Mouse (Mus musculus) liver, embryonic 11.5 days (tissue): ENCODE results near the gene Lhpp. TPM values are rescaled to one million over a fixed set of nuclear protein-coding genes. Genes with fewer than 3 reads are reported as not detected.

Experiments
- ATAC-seq: fragments of 200-750 bp; cut with Nextera tagmentation; replicated peaks from 2 replicates; pipeline ENCODE4 v1.8.0; 2017; ENCODE audit warnings: moderate number of reproducible peaks, mild to moderate bottlenecking, moderate TSS enrichment, moderate library complexity; ENCODE audit not compliant: low FRiP score
- DNase-seq: peaks from one replicate; pipeline ENCODE4 v3.0.0-alpha.2; 2017; ENCODE audit warnings: low spot score
- H3K27ac ChIP-seq: fragments of 300-500 bp; sonication (generic); 2 replicates; pipeline ENCODE4 v1.5.1; 2014; ENCODE audit warnings: mild to moderate bottlenecking, low read depth, low read length, control low read depth
- H3K27me3 ChIP-seq: fragments of 300-500 bp; sonication (generic); replicated peaks from 2 replicates; pipeline ENCODE4 v1.6.1; 2014; ENCODE audit warnings: low read length, mixed read lengths; ENCODE audit not compliant: control insufficient read depth, insufficient read depth
- H3K36me3 ChIP-seq: fragments of 300-500 bp; sonication (generic); 2 replicates; pipeline ENCODE4 v1.6.1; 2014; ENCODE audit warnings: mild to moderate bottlenecking, low read length, moderate library complexity, mixed read lengths; ENCODE audit not compliant: control insufficient read depth, insufficient read depth
- H3K4me1 ChIP-seq: fragments of 300-500 bp; sonication (generic); replicated peaks from 2 replicates; pipeline ENCODE4 v1.6.1; 2014; ENCODE audit warnings: low read length, mixed read lengths; ENCODE audit not compliant: control insufficient read depth, insufficient read depth
- H3K4me2 ChIP-seq: fragments of 300-500 bp; sonication (generic); 2 replicates; pipeline ENCODE4 v1.6.1; 2014; ENCODE audit warnings: mild to moderate bottlenecking, control low read depth, moderate library complexity
- H3K4me3 ChIP-seq: fragments of 300-500 bp; sonication (generic); 2 replicates; pipeline ENCODE4 v1.5.1; 2014; ENCODE audit warnings: low read depth, low read length, control low read depth
- H3K9ac ChIP-seq: fragments of 300-500 bp; sonication (generic); 2 replicates; pipeline ENCODE4 v1.6.1; 2014; ENCODE audit warnings: low read depth, low read length, control low read depth
- H3K9me3 ChIP-seq: fragments of 300-500 bp; sonication (generic); 2 replicates; pipeline ENCODE4 v1.6.1; 2016; ENCODE audit warnings: low read length, inconsistent platforms, mixed read lengths; ENCODE audit not compliant: control insufficient read depth
- WGBS: fragments of 180-500 bp; shearing (Covaris S2); extraction: QIAGEN DNeasy Blood & Tissue Kit; methylation state at CpG from one replicate; pipeline ENCODE4 v1.1.7; 2014; 5-methylcytosine and 5-hydroxymethylcytosine counted together
- polyA plus RNA-seq: library from polyadenylated mRNA; unstranded; fragments of >200 nt; fragmentation: Nextera tagmentation; extraction: Ambion mirVana; gene quantifications from 2 replicates; pipeline ENCODE4 v1.2.1, GENCODE M21; 2014

The Lhpp gene
- polyA plus RNA-seq, 1 experiment from 2014 or later, result 15.8 TPM

DNA sequence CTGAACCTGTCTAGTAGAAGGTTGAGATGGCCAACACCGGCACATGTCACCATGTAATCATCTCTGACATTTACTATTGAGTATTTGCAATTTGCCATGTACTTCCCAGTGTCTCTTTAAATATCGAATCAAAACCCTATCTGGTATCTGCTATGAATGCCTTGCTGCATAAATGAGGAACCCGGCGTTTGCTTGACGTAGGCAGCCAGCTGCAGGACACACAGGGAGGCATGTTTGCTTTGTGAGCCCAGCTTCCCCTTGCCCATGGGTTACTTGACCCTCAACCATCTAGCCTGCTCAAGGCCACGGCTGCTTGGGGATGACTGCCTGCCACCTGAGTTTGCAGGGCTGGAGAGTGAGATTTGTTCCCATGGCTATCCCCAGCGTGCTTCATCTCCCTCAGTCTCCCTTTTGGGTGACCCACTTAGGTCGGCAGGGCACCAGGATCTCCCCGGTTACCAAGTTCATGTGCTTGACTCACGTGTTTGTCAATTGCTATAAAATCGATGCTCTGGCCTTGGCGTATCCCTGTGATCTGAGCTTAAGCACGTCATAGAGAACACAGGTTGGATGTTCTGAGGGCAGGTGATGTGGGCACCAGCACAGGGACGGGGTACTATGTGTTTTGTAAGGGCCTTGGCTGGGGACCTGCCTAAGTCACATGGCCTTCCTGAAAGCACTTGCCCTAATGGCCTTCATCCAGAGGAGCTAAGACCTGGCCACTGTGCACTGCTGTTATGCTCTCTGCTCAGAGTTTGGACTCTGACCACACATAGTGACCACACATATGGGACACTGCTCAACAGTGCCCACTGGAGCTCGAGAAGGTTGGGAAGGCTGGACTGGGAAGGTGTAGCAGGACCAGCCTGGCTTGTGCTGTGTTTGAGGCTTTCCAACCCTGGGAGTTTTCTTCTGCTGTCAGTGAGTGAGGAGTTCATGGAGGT is 9.8 kb downstream of the Lhpp start:
- ATAC-seq (no peak), DNase-seq (no peak)
- Histone ChIP-seq H3K4me2 (no peak overlapping the region), H3K4me1 (0 out of 2 replicates have a peak, but pooled peaks cover 3% of the 10 kb centered on the region), H3K9ac (no peak overlapping the region), H3K4me3 (no peak overlapping the region), H3K9me3 (no peaks in the 10 kb centered on the region), H3K27ac (no peak overlapping the region), H3K36me3 (no peaks in the 10 kb centered on the region; the same call in 1 of the 2 replicates), H3K27me3 (no peaks in the 10 kb centered on the region)
- 80% methylated on average over 15 of the region's 15 CpGs for WGBS

DNA sequence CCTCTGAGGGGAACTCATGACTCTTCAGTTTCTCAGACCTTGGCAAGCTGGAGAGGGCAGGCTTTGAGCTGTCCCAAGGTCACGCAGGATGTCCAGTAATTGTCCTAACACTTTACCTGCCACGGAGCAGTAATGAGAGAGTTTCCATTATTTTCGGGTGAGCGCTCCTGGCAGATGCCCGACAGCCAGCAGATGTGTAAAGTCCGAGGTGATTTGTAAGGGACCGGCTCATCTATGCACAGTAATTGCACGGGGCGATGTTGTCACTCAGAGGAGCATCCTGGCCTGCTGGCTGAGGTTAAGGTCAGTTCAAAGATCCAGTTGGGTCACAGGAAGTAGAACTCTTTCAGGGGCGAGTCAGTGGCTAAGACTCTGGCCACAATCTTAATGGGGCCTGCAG is 13.7 kb downstream of the Lhpp start:
- ATAC-seq, result no peak
- Histone ChIP-seq H3K9me3 (no peaks in the 10 kb centered on the region), H3K36me3 (no peaks in the 10 kb centered on the region), H3K4me2 (no peak overlapping the region), H3K27me3 (no peaks in the 10 kb centered on the region), H3K9ac (no peak overlapping the region), H3K4me1 (no peaks in the 10 kb centered on the region), H3K27ac (no peak overlapping the region), H3K4me3 (no peak overlapping the region)
- DNase-seq, result no peak
- WGBS, result 84% methylated on average over 10 of the region's 10 CpGs

- no peak overlapping the region for H3K4me2 ChIP-seq
- ATAC-seq, result no peak
- 55% methylated on average over 4 of the region's 4 CpGs for WGBS
- H3K9me3 ChIP-seq, result no peaks in the 10 kb centered on the region
- H3K27me3 ChIP-seq, result no peaks in the 10 kb centered on the region
- no peaks in the 10 kb centered on the region for H3K4me1 ChIP-seq
- DNase-seq, result no peak
- H3K4me3 ChIP-seq, result no peak overlapping the region
- H3K9ac ChIP-seq, result no peak overlapping the region
- H3K27ac ChIP-seq, result no peak overlapping the region
- no peaks in the 10 kb centered on the region for H3K36me3 ChIP-seq
Measured at GRCm38 (mm10) chr7:132626174-132626573, 15.7 kb downstream of the Lhpp start.

DNA sequence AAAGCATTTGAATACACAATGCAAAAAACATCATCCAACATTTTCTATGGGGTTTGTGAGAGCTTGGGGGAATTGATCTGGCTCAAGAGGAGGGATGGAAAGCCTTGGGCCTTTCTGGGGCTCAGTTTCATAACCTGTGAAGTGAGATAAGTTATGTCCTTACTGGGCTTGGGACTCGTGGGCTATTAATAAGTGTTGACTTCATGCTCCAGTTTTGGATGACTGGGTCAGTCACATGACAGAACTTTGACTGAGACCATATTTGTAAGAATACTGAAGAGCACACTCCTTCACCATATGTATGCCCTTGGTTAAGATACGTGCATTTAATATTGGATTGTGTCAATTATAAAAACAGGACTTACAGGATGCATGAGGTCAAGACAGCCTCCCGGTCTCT is 17.0 kb downstream of the Lhpp start:
- Histone ChIP-seq H3K27ac (no peak overlapping the region), H3K4me2 (no peak overlapping the region), H3K4me3 (no peak overlapping the region), H3K4me1 (no peaks in the 10 kb centered on the region), H3K36me3 (no peaks in the 10 kb centered on the region), H3K9ac (no peak overlapping the region), H3K9me3 (no peaks in the 10 kb centered on the region), H3K27me3 (no peaks in the 10 kb centered on the region)
- ATAC-seq (no peak), DNase-seq (no peak)
- WGBS, result 71% methylated on average over 3 of the region's 3 CpGs

- no peak overlapping the region for H3K4me3 ChIP-seq
- ATAC-seq, result no peak
- WGBS, result 82% methylated on average over 11 of the region's 11 CpGs
- no peaks in the 10 kb centered on the region for H3K27me3 ChIP-seq
- no peaks in the 10 kb centered on the region for H3K36me3 ChIP-seq
- H3K9ac ChIP-seq, result no peak overlapping the region
- no peak overlapping the region for H3K27ac ChIP-seq
- H3K9me3 ChIP-seq, result no peaks in the 10 kb centered on the region
- no peak overlapping the region for H3K4me2 ChIP-seq
- no peak for DNase-seq
- no peaks in the 10 kb centered on the region for H3K4me1 ChIP-seq
Measured at GRCm38 (mm10) chr7:132631313-132631712, 20.9 kb downstream of the Lhpp start.

- Histone ChIP-seq H3K4me1 (no peaks in the 10 kb centered on the region), H3K9me3 (no peaks in the 10 kb centered on the region), H3K36me3 (no peaks in the 10 kb centered on the region), H3K27me3 (no peaks in the 10 kb centered on the region), H3K27ac (no peak overlapping the region), H3K4me2 (no peak overlapping the region), H3K4me3 (no peak overlapping the region), H3K9ac (no peak overlapping the region)
- DNase-seq (no peak), ATAC-seq (no peak)
- WGBS, result 65% methylated on average over 12 of the region's 12 CpGs
Measured at GRCm38 (mm10) chr7:132637292-132637691, 26.9 kb downstream of the Lhpp start.

- 63% methylated on average over 12 of the region's 12 CpGs for WGBS
- peak; percentile 63 for ATAC-seq
- no peak for DNase-seq
Measured at GRCm38 (mm10) chr7:132638446-132639087, 28.1 kb downstream of the Lhpp start.

GRCm38 (mm10) chr7:132640946-132641345 is 30.5 kb downstream of the Lhpp start:
- H3K4me2 ChIP-seq, result no peak overlapping the region
- no peak overlapping the region for H3K4me3 ChIP-seq
- no peak overlapping the region for H3K9ac ChIP-seq
- no peaks in the 10 kb centered on the region for H3K36me3 ChIP-seq
- WGBS, result 65% methylated on average over 9 of the region's 9 CpGs
- no peaks in the 10 kb centered on the region for H3K9me3 ChIP-seq
- H3K27me3 ChIP-seq, result no peaks in the 10 kb centered on the region
- H3K27ac ChIP-seq, result no peak overlapping the region
- no peak for DNase-seq
- ATAC-seq, result no peak
- H3K4me1 ChIP-seq, result no peaks in the 10 kb centered on the region

More at GRCm38 (mm10) chr7:132638446-132639087, 28.1 kb downstream of the Lhpp start:
- Histone ChIP-seq H3K4me1 (no peaks in the 10 kb centered on the region), H3K9me3 (no peaks in the 10 kb centered on the region), H3K4me2 (no peak overlapping the region), H3K27me3 (no peaks in the 10 kb centered on the region), H3K9ac (no peak overlapping the region), H3K36me3 (no peaks in the 10 kb centered on the region), H3K27ac (no peak overlapping the region), H3K4me3 (no peak overlapping the region)
